Mouse (Mus musculus) erythroblast, adult 5-6 weeks (primary cell): ENCODE results near the gene Csmd2. TPM values are rescaled to one million over a fixed set of nuclear protein-coding genes. Genes with fewer than 3 reads are reported as not detected.
"Not testable (repeated sequence)": the region's sequence is repeated elsewhere in the genome, so short reads cannot be mapped to it uniquely, and the experiment has no call there.

ENCODE experiments used
- ATAC-seq: replicated peaks from 2 replicates; pipeline ENCODE4 v1.8.0; 2016; ENCODE audit warnings: moderate number of reproducible peaks, mild to moderate bottlenecking, moderate TSS enrichment, inconsistent platforms; ENCODE audit not compliant: poor library complexity, low FRiP score, severe bottlenecking
- total RNA-seq, 2 experiments: library from RNA; stranded (forward) in 1 of 2; stranded (reverse) in 1 of 2; fragments of 150-400 nt in 1 of 2; fragments of 200-764, 138-1000 nt in 1 of 2; gene quantifications; 2 replicates each; pipeline versions ENCODE4 v1.2.3 to v1.2.4; 2015 to 2017; ENCODE audit warnings: low replicate concordance in 2 of 2

Csmd2 gene
- total RNA-seq, 2 experiments from 2014 or later = not detected

DNA sequence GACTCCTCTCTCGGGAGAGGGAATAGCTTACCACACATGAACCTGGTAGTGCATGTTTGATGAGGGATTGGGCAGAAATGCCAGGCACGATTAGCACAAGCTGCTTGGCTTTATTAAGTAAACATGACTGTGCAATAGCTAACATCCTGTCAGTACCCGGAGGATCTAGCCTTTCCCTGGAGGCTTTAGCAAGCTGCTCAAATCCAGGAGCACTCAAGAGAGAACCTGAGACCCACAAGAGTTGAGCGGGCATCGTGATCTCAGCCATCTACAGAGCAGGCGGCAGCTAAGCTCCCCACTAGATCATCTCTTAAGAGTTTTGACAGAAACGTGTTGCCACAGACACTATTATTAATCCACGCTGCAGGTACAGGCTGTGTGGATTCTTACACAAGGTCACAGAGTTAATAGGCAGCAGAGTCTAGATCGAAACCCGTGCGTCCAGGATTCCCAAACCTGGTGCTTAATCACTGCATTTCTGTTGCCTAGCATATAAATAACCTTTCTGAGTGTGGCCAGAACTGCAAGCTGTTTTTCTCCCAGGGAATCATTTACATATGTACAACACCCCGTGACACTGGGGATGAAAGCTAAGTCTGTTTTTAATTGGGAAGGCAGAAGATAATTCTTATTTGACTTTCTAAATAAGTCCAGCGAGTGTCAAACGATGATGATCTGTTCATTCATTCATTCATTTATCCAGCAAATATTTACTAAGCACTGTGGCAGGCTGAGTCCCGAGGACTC lies 458.0 kb downstream of the Csmd2 start:
- no peak for ATAC-seq

GRCm38 (mm10) chr4:128448831-128449431 lies 461.3 kb downstream of the Csmd2 start:
- ATAC-seq = no peak

- no peak for ATAC-seq
These were observed 462.5 kb downstream of the Csmd2 start for GRCm38 (mm10) chr4:128450137-128450536.

DNA sequence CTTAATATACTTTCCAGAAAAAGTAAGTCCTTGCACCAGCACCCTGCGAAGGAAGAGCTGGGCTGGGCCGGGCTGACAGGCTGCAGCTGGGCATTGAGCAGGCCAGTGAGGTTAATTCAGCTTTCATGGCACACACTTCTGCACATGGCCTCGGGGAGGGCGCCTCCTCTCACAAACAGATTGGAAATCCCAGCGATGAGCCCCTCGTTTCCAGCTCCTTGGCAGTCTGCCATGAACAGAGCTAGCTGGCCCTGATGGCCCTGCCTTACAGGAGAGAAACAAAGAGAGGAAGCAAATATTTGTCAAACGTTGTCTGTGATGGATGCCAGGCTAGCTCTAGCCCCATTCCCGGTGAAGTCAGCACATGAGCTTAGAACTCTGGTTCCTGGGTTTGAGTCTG lies 463.3 kb downstream of the Csmd2 start:
- ATAC-seq = no peak

DNA sequence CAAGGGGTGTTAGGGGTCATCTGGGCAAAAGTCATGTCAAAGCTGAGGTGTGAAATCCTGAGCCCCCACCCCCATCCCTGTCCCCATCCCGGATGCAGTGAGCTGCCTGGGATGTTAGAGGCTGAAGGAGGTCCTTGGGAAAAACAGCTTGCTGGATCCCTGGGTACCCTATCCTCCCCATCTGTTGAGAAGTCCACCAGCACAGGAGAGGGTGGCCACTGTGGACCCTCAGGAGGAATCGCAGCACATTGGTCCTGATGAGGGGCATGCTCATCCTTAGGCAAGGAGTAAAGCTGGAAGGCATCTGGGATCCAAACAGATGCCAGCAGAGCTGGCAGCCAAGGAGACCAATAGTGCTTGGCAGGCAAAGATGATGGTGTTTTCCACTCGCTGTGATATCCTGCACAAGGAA lies 463.7 kb downstream of the Csmd2 start:
- no peak for ATAC-seq

DNA sequence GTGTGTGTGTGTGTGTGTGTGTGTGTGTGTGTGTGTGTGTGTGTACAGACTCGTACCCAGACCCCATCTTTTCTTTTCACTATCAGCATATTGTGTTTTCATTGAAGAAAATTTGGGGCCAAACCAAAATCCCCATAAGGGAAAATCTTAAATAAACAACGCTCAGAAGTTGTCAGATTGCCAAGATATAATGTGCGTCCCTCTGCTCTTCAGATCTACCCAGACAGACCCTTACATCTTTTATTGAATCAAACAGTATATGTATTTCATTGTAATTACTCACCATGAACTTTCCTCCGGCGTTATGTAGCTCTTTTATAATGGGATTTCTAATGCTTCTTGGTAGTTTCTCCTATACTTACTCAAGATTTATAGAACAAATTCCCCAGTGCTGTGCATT lies 479.1 kb downstream of the Csmd2 start:
- ATAC-seq = no peak

DNA sequence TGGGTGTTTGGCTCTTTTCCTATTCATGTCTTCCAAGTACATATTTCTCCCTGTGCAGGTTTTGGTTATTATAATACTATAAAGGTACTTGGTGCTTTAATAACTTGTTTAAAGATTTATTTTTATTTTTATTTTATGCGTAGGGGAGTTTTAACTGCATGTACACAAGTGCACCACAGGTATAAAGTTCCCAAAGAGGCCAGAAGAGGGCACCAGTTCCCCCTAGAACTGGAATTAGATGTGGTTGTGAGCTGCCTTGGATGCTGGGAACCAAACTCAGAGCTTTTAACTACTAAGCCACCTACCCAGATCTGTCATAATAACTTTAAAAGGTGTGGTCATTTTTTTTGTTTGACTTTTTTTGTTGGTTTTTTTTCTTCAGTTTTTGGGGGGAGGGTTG lies 480.4 kb downstream of the Csmd2 start:
- no peak for ATAC-seq

GRCm38 (mm10) chr4:128476249-128476648 lies 488.6 kb downstream of the Csmd2 start:
- ATAC-seq = no peak

- no peak for ATAC-seq
These were observed 496.2 kb downstream of the Csmd2 start for GRCm38 (mm10) chr4:128483891-128484290.

GRCm38 (mm10) chr4:128484679-128485078 lies 497.0 kb downstream of the Csmd2 start:
- ATAC-seq = no peak

DNA sequence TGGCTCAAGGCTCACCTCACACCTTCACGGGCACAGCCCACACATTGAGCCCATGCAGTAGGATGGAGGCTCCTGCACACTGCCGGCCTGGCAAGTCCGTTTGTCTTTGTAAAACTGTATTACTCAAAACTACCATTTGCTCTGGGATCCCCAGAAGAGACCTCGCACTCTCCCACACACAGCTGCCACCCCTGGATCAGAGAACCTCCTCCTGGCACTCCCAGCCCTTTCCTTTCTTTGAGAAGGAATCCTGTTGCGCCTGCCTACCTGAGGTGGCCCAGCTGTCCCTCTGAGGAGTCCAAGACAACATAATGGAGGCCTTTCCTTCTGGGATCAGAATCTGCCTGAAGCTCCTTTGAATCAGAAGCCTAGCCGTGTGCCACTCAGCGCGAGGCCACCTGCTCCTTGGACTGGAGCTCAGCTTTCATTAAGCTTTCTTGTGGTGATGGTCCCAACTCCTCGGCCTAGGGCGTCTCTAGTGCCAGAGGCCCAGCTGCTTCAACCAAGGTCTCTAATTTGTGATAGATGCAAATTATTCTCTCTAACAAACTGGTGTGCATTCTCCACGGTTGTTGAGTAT lies 502.0 kb downstream of the Csmd2 start:
- no peak for ATAC-seq

GRCm38 (mm10) chr4:128492055-128492454 lies 504.4 kb downstream of the Csmd2 start:
- ATAC-seq = no peak

DNA sequence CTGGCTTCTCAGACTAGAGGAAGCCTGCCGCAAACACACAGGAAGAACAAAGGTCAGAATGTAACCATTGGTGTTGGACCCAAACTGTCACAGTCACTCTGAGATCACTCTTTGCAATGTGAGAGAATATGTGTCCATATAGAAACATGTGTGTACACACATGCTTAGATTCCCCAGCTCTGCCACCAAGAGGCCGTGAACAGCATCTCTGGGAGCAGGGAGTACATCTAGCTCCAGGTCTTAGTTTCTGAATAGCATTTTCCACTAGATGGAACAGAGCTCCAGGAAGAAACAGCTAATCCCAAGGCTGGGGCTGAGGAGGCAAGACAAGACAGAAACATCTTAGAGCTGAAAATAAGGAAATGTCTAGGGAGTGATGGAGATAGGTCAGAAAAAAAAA lies 512.3 kb downstream of the Csmd2 start:
- no peak for ATAC-seq

GRCm38 (mm10) chr4:128506878-128507277 lies 519.2 kb downstream of the Csmd2 start:
- ATAC-seq = no peak

DNA sequence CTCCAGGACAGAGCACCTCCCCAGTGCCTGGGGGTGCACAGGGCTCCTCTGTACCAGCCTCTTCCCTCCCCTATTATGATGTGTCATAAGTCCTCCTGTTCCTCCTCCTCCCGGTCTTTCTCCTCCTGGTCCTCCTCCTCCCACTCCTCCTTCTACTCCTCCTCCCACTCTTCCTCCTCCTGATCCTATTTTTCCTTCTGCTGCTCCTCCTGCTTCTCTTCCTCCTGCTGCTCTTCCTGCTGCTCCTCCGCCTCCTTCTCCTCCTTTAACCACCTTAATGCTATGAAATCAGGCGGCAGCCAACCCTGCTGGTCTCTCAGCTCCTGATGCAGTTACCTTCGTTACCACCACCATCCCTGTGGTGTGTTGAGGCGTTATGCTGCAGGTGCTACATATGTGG lies 522.2 kb downstream of the Csmd2 start:
- no peak for ATAC-seq

DNA sequence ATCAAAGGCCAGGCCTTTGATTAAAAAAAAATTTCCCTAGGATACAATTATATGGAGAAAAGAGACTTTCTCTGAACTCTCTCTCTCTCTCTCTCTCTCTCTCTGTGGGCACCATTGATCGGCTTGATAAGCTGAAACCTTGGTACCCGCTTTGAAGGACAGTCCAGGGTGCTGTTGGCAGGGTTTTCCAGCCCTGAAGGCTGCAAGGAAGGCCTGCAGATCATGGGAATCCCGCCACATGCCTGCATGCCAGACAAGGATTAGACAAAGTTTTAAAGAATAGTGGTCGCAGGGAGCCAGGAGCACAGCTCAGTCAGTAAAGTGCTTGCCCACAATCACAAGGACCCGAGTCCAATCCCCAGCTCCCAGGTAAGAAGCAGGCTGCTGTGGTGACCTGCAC lies 526.8 kb downstream of the Csmd2 start:
- ATAC-seq = no peak

- ATAC-seq = no peak
These were observed 533.6 kb downstream of the Csmd2 start for GRCm38 (mm10) chr4:128521276-128521675.

- ATAC-seq = no peak
These were observed 555.7 kb downstream of the Csmd2 start for GRCm38 (mm10) chr4:128543378-128543777.

GRCm38 (mm10) chr4:128543956-128544486 lies 556.4 kb downstream of the Csmd2 start:
- not testable (repeated sequence) for ATAC-seq

GRCm38 (mm10) chr4:128550756-128551155 lies 563.1 kb downstream of the Csmd2 start:
- no peak for ATAC-seq

DNA sequence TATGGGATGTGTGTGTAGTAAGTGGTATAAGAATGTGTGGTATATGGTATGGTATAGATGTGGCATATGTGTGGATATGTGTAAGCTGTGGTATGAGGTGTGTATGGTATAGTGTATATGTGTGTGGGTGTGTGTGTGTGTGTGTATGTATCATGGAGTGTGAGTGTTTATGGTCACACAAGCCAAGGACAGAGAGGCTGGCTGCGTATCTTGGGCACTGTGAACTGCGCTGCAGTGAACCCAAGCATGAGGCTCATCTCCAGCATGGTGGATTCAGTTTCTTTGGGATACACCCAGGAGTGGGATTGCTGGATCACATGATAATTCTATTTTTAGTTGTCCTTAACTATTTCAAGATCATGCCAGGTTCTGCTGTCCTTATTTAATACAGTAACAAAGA lies 566.5 kb downstream of the Csmd2 start:
- ATAC-seq = no peak
